ENCODE assay signal across 10 mouse cellular contexts in the genomic region with DNA sequence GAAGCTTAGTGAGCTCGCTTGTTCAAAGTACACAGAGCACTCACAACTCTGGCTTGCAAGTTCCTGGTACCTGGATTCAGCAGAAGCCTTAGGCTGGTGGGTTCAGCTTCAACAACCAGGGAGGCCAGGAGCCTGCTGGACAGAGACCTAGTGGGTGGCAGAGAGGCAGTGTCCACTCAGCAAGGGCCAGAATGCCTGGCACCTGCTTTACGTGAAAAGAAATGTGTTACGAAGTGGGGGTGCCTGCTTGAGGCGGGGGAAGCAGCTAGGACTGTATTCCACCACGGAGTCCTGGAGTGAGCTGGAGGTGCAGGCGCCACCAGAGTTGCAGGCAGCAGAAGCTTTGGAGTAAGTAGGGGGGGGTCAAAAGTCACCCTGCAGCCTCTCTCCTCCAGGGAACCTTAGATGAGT. TPM values are rescaled to one million over a fixed set of nuclear protein-coding genes. Genes with fewer than 3 reads are reported as not detected.
A peak's percentile ranks its signal among the peaks of the same experiment; 100 is the strongest.
DNase-seq lines count a peak whose midpoint lies in the region; ATAC-seq lines count a peak whose summit lies in the region.
"Had no signal": no experiment of that assay in that cellular context is flagged by ENCODE, and none has a peak within 500 bp of the region (broad histone marks: within the 10 kb centered on the region; RNA-seq: fewer than 3 reads in every experiment).

No protein-coding gene starts in this region.

- intact Hi-C loops in heart, postnatal 10 days (cut with DNase I), result no loop called here
- intact Hi-C loops in left cerebral cortex, postnatal 25 days (cut with DNase I), result no loop called here

- H3K27me3 ChIP-seq in heart, embryonic 11.5 days (ENCODE audit: control insufficient read depth, insufficient read depth, low read length), result no peaks in the 10 kb centered on the region
- no peaks in the 10 kb centered on the region for H3K27me3 ChIP-seq in embryonic facial prominence, embryonic 14.5 days (replicated peaks; ENCODE audit: control insufficient read depth, insufficient read depth, low read length)
- H3K27me3 ChIP-seq in intestine, embryonic 14.5 days (replicated peaks; ENCODE audit: control insufficient read depth, insufficient read depth, low read length), result no peaks in the 10 kb centered on the region
- H3K27me3 ChIP-seq in midbrain, embryonic 12.5 days, result peaks cover 7% of the 10 kb centered on the region

- H3K4me1 ChIP-seq in heart, embryonic 11.5 days (ENCODE audit: control insufficient read depth, insufficient read depth, low read length), result peaks cover 63% of the 10 kb centered on the region
- H3K4me1 ChIP-seq in embryonic facial prominence, embryonic 14.5 days (ENCODE audit: control insufficient read depth, insufficient read depth, low read length), result peaks cover 54% of the 10 kb centered on the region
- H3K4me1 ChIP-seq in intestine, embryonic 14.5 days (replicated peaks; ENCODE audit: control insufficient read depth, insufficient read depth, low read length), result peaks cover 68% of the 10 kb centered on the region
- H3K4me1 ChIP-seq in midbrain, embryonic 12.5 days, result peaks cover 80% of the 10 kb centered on the region

- H3K4me3 ChIP-seq in heart, embryonic 11.5 days (ENCODE audit: low read depth, low read length), result peak overlapping the region; percentile 79
- peak overlapping the region; percentile 82 for H3K4me3 ChIP-seq in embryonic facial prominence, embryonic 14.5 days (ENCODE audit: low read depth, low read length)
- peak overlapping the region; percentile 98 for H3K4me3 ChIP-seq in intestine, embryonic 14.5 days (ENCODE audit: low read depth, low read length)
- peak overlapping the region; percentile 98 for H3K4me3 ChIP-seq in midbrain, embryonic 12.5 days

- H3K36me3 ChIP-seq in heart, embryonic 11.5 days (ENCODE audit: control insufficient read depth, insufficient read depth, low read length), result no peaks in the 10 kb centered on the region
- 0 out of 2 replicates have a peak, but pooled peaks cover 7% of the 10 kb centered on the region for H3K36me3 ChIP-seq in embryonic facial prominence, embryonic 14.5 days (ENCODE audit: control insufficient read depth, insufficient read depth, low read length)
- H3K36me3 ChIP-seq in intestine, embryonic 14.5 days (ENCODE audit: control insufficient read depth, insufficient read depth, low read length), result no peaks in the 10 kb centered on the region
- no peaks in the 10 kb centered on the region for H3K36me3 ChIP-seq in midbrain, embryonic 12.5 days
- H3K36me3 ChIP-seq: G1E had no signal

- WGBS in heart, embryonic 11.5 days (ENCODE audit: insufficient replicate concordance), result 24% methylated on average over 6 of the region's 6 CpGs
- WGBS in embryonic facial prominence, embryonic 14.5 days, result 23% methylated on average over 5 of the region's 6 CpGs
- 24% methylated on average over 6 of the region's 6 CpGs for WGBS in intestine, embryonic 14.5 days
- 38% methylated on average over 6 of the region's 6 CpGs for WGBS in midbrain, embryonic 12.5 days

- no peak for ATAC-seq in heart, embryonic 11.5 days (replicated peaks; ENCODE audit: insufficient number of reproducible peaks, low FRiP score, low TSS enrichment)
- no peak for ATAC-seq in embryonic facial prominence, embryonic 14.5 days (ENCODE audit: low read depth)
- no peak for ATAC-seq in intestine, embryonic 14.5 days (replicated peaks; ENCODE audit: low FRiP score, low TSS enrichment, low read depth)
- ATAC-seq in midbrain, embryonic 12.5 days (ENCODE audit: low FRiP score, low read depth), result no peak
- no peak for ATAC-seq in megakaryocyte progenitor cell, adult 5-6 weeks (replicated peaks; ENCODE audit: poor library complexity)
- no peak for ATAC-seq in activated CD4-positive, CD25-positive, alpha-beta regulatory T cell, adult 4 months

- H3K9me3 ChIP-seq in heart, embryonic 11.5 days (replicated peaks; ENCODE audit: control insufficient read depth, low read length), result no peaks in the 10 kb centered on the region
- H3K9me3 ChIP-seq in embryonic facial prominence, embryonic 14.5 days (ENCODE audit: control insufficient read depth, low read length), result no peaks in the 10 kb centered on the region
- no peaks in the 10 kb centered on the region for H3K9me3 ChIP-seq in intestine, embryonic 14.5 days (ENCODE audit: control insufficient read depth, low read length)
- H3K9me3 ChIP-seq in midbrain, embryonic 12.5 days, result no peaks in the 10 kb centered on the region
- H3K9me3 ChIP-seq: G1E had no signal

- peak overlapping the region; percentile 84 for H3K4me2 ChIP-seq in heart, embryonic 11.5 days
- H3K4me2 ChIP-seq in embryonic facial prominence, embryonic 14.5 days (ENCODE audit: low read depth, low read length), result peak overlapping the region; percentile 70
- H3K4me2 ChIP-seq in intestine, embryonic 14.5 days (ENCODE audit: low read length), result peak overlapping the region; percentile 76
- H3K4me2 ChIP-seq in midbrain, embryonic 12.5 days (replicated peaks), result peak overlapping the region; percentile 87

- H3K27ac ChIP-seq in heart, embryonic 11.5 days (ENCODE audit: low read depth, low read length), result no peak overlapping the region
- H3K27ac ChIP-seq in embryonic facial prominence, embryonic 14.5 days (replicated peaks; ENCODE audit: low read depth, low read length), result no peak overlapping the region
- no peak overlapping the region for H3K27ac ChIP-seq in intestine, embryonic 14.5 days (ENCODE audit: low read depth)
- H3K27ac ChIP-seq in midbrain, embryonic 12.5 days (replicated peaks), result peak overlapping the region; percentile 20; the same call in 1 of the 2 replicates

- DNase-seq in heart, postnatal 10 days, result no peak
- no peak for DNase-seq in embryonic facial prominence, embryonic 14.5 days (ENCODE audit: low spot score)
- DNase-seq in intestine, embryonic 14.5 days (ENCODE audit: low spot score), result no peak
- no peak for DNase-seq in left cerebral cortex, postnatal 25 days (ENCODE audit: low spot score in 2 of 2)

- H3K9ac ChIP-seq in heart, embryonic 11.5 days (ENCODE audit: low read depth, low read length), result 0 out of 2 replicates have a peak overlapping the region, but pooled peaks have one; percentile 1
- peak overlapping the region; percentile 92 for H3K9ac ChIP-seq in embryonic facial prominence, embryonic 14.5 days (ENCODE audit: low read depth, low read length)
- H3K9ac ChIP-seq in intestine, embryonic 14.5 days (ENCODE audit: low read length), result peak overlapping the region; percentile 86
- H3K9ac ChIP-seq in midbrain, embryonic 12.5 days (replicated peaks), result peak overlapping the region; percentile 98

RNA-seq across cellular contexts. Expression of gene Bcl9l, which starts 2.5 kb away (rescaled TPM):
- 8.7 and 9.3 TPM in 2 replicates for polyA plus RNA-seq in heart, embryonic 11.5 days (2014; fragmentation: Nextera tagmentation; extraction: Ambion mirVana)
- total RNA-seq in heart, postnatal 10 days (2021), result 10 to 100 TPM; 66.8 to 73.0 TPM
- polyA plus RNA-seq in embryonic facial prominence, embryonic 14.5 days (2014; fragmentation: Nextera tagmentation; extraction: Ambion mirVana), result 16.9 and 18.7 TPM in 2 replicates
- 10.2 TPM in 2 replicates for polyA plus RNA-seq in intestine, embryonic 14.5 days (2014; fragmentation: Nextera tagmentation; extraction: Ambion mirVana)
- 10.2 and 10.4 TPM in 2 replicates for polyA plus RNA-seq in midbrain, embryonic 12.5 days (2016; fragmentation: Nextera tagmentation; extraction: Ambion mirVana)
- total RNA-seq in megakaryocyte progenitor cell, adult 5-6 weeks (2015), result 4.3 and 4.5 TPM in 2 replicates
- total RNA-seq in megakaryocyte progenitor cell, adult 5-6 weeks (2017), result 1.6 and 1.8 TPM in 2 replicates
- 10 to 100 TPM; 60.3 to 60.9 TPM for total RNA-seq in left cerebral cortex, postnatal 25 days (2021)
- 10 to 100 TPM; 13.2 to 15.2 TPM for polyA plus RNA-seq in activated CD4-positive, CD25-positive, alpha-beta regulatory T cell, adult 4 months (2017; shearing (Covaris generic))

RNA-seq across cellular contexts. Expression of gene Upk2, which starts 30.3 kb away (rescaled TPM):
- polyA plus RNA-seq in heart, embryonic 11.5 days (2014; fragmentation: Nextera tagmentation; extraction: Ambion mirVana), result 0.14 TPM in 1 of 2 replicates, not detected in the other
- total RNA-seq in heart, postnatal 10 days (2021), result not detected
- 1.7 and 2.3 TPM in 2 replicates for polyA plus RNA-seq in embryonic facial prominence, embryonic 14.5 days (2014; fragmentation: Nextera tagmentation; extraction: Ambion mirVana)
- polyA plus RNA-seq in intestine, embryonic 14.5 days (2014; fragmentation: Nextera tagmentation; extraction: Ambion mirVana), result 2.1 and 2.3 TPM in 2 replicates
- not detected in 2 replicates for polyA plus RNA-seq in midbrain, embryonic 12.5 days (2016; fragmentation: Nextera tagmentation; extraction: Ambion mirVana)
- not detected in 2 replicates for total RNA-seq in megakaryocyte progenitor cell, adult 5-6 weeks (2015)
- total RNA-seq in megakaryocyte progenitor cell, adult 5-6 weeks (2017), result not detected in 2 replicates
- total RNA-seq in left cerebral cortex, postnatal 25 days (2021), result not detected
- not detected for polyA plus RNA-seq in activated CD4-positive, CD25-positive, alpha-beta regulatory T cell, adult 4 months (2017; shearing (Covaris generic))
- total RNA-seq: G1E; monocyte, adult 5-6 weeks had no signal
- polyA plus RNA-seq: G1E had no signal

RNA-seq across cellular contexts. Expression of gene Foxr1, which starts 44.2 kb away (rescaled TPM):
- not detected in 2 replicates for polyA plus RNA-seq in heart, embryonic 11.5 days (2014; fragmentation: Nextera tagmentation; extraction: Ambion mirVana)
- total RNA-seq in heart, postnatal 10 days (2021), result not detected
- polyA plus RNA-seq in embryonic facial prominence, embryonic 14.5 days (2014; fragmentation: Nextera tagmentation; extraction: Ambion mirVana), result not detected in 2 replicates
- polyA plus RNA-seq in intestine, embryonic 14.5 days (2014; fragmentation: Nextera tagmentation; extraction: Ambion mirVana), result not detected in 2 replicates
- polyA plus RNA-seq in midbrain, embryonic 12.5 days (2016; fragmentation: Nextera tagmentation; extraction: Ambion mirVana), result not detected in 2 replicates
- not detected in 2 replicates for total RNA-seq in megakaryocyte progenitor cell, adult 5-6 weeks (2015)
- total RNA-seq in megakaryocyte progenitor cell, adult 5-6 weeks (2017), result not detected in 2 replicates
- total RNA-seq in left cerebral cortex, postnatal 25 days (2021), result not detected
- polyA plus RNA-seq in activated CD4-positive, CD25-positive, alpha-beta regulatory T cell, adult 4 months (2017; shearing (Covaris generic)), result under 1 TPM in 1 of 2 experiments, not detected in 1; 0.45 TPM
- total RNA-seq: monocyte, adult 5-6 weeks had no signal
- polyA plus RNA-seq: G1E had no signal

Comparison
In these comparisons a context has a peak if more than half of its experiments do, and no peak if none do; other contexts are left out.
1. H3K9ac ChIP-seq: peak in every context shown above with its lines; median percentile 98 in midbrain, embryonic 12.5 days; 92 in embryonic facial prominence, embryonic 14.5 days; 86 in intestine, embryonic 14.5 days; 1 in heart, embryonic 11.5 days.